Mouse (Mus musculus) E14TG2a.4 (cell line): ENCODE data around the gene Phf6.

Experiments used
- H3K27me3 ChIP-seq: 2 replicates; pipeline ENCODE4 v1.6.1; 2014; ENCODE audit warnings: low read length, control low read depth; ENCODE audit not compliant: insufficient read depth
- H3K36me3 ChIP-seq: 2 replicates; pipeline ENCODE4 v1.6.1; 2014; ENCODE audit warnings: low read length, control low read depth; ENCODE audit not compliant: insufficient read depth
- H3K4me1 ChIP-seq: replicated peaks from 2 replicates; pipeline ENCODE4 v1.6.1; 2014; ENCODE audit warnings: low read depth, low read length, control low read depth
- H3K4me3 ChIP-seq: replicated peaks from 2 replicates; pipeline ENCODE4 v1.5.1; 2014; ENCODE audit warnings: mild to moderate bottlenecking, low read length
- H3K9me3 ChIP-seq: 2 replicates; pipeline ENCODE4 v1.6.1; 2014; ENCODE audit warnings: low read length, control low read depth
- CTCF ChIP-seq: conservative IDR thresholded peaks from 2 replicates; pipeline ENCODE4 v1.5.1; 2014; ENCODE audit warnings: low read length
- NANOG ChIP-seq: IDR thresholded peaks from 2 replicates; pipeline ENCODE4 v1.6.1; 2014; ENCODE audit warnings: borderline replicate concordance, low read length, mixed read lengths
- POU5F1 ChIP-seq: IDR thresholded peaks from 2 replicates; pipeline ENCODE4 v1.6.1; 2014; ENCODE audit warnings: low read length, borderline replicate concordance

Phf6 gene

GRCm38 (mm10) chrX:53006062-53006461, 94.0 kb downstream of the Phf6 start:
- Histone ChIP-seq H3K9me3 (no peaks in the 10 kb centered on the region), H3K4me3 (no peak overlapping the region), H3K36me3 (no peaks in the 10 kb centered on the region), H3K4me1 (no peaks in the 10 kb centered on the region), H3K27me3 (no peaks in the 10 kb centered on the region)
- TF ChIP-seq NANOG (no peak), CTCF (peak; percentile 79), POU5F1 (no peak)
